Mouse (Mus musculus) liver, postnatal 0 days (tissue): ENCODE measurements around the gene Cysltr2.

ENCODE experiments used
- CTCF ChIP-seq: sonication (generic); IDR thresholded peaks from 2 replicates; pipeline ENCODE4 v1.5.1; 2016; ENCODE audit warnings: antibody characterized with exemption, low read depth
- EP300 ChIP-seq: IDR thresholded peaks from 2 replicates; pipeline ENCODE4 v1.6.1; 2016; ENCODE audit warnings: antibody characterized with exemption, low read depth, mild to moderate bottlenecking

GRCm38 (mm10) chr14:73033290-73033689, 15.6 kb downstream of the Cysltr2 start:
- TF ChIP-seq EP300 (no peak), CTCF (0 out of 2 replicates have a peak, but pooled peaks have one; percentile 16)
